Mouse (Mus musculus): Measurements from ENCODE around the gene Nisch. TPM values are rescaled to one million over a fixed set of nuclear protein-coding genes. Genes with fewer than 3 reads are reported as not detected.

The Nisch gene
- polyA plus RNA-seq, 1 experiment from 2014 or later, result 503 TPM

DNA sequence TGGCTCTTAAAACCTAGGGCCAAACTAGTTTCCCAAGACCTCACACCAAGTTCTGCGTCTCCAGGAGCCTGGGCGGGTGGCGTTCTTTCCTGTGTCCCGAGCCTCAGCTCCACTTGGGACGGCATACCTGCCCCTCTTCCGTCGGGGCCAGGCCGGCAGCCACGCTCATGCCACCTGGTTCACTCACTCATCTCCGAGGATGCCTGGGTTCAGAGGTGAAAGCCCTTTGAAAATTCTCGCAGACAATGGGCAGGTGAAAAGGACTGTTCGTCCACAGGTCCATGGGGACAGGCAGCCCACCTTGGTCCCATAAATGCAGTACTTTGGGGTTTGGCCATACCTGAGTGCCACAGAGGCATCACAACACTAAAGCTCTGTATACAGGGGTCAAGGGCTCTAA is 32.6 kb downstream of the Nisch start:
- Histone ChIP-seq H3K9ac (no peak overlapping the region), H3K27me3 (no peaks in the 10 kb centered on the region), H3K4me3 (no peak overlapping the region), H3K9me3 (no peaks in the 10 kb centered on the region), H3K36me3 (peaks cover 99% of the 10 kb centered on the region), H3K27ac (no peak overlapping the region), H3K4me2 (replicated peaks) (no peak overlapping the region), H3K4me1 (no peaks in the 10 kb centered on the region)
- 91% methylated on average over 12 of the region's 12 CpGs for WGBS
- ATAC-seq (ENCODE audit: insufficient number of reproducible peaks, insufficient read depth, low FRiP score, low TSS enrichment), result no peak

DNA sequence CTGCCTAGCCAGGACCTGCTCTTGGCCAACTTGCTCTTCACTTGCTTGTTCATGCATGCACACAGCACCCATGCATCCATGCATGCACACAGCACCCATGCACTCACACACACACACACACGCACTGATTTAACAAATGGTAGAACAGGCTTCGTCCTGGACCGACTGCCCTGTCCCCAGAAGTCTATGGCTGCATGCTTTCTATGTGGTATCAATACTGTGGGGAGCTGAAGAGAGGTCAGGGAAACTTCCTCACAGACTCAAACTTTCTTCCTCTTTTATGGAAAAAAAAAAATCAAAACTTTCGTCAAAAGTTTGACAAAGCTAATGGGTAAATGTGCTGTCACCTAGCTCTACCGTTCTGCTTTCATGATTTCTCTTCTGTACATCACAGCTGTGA is 33.2 kb downstream of the Nisch start:
- H3K4me2 ChIP-seq (replicated peaks), result no peak overlapping the region
- no peaks in the 10 kb centered on the region for H3K27me3 ChIP-seq
- no peak overlapping the region for H3K4me3 ChIP-seq
- ATAC-seq (ENCODE audit: insufficient number of reproducible peaks, insufficient read depth, low FRiP score, low TSS enrichment), result no peak
- no peak overlapping the region for H3K27ac ChIP-seq
- 96% methylated on average over 5 of the region's 5 CpGs for WGBS
- no peak overlapping the region for H3K9ac ChIP-seq
- H3K4me1 ChIP-seq, result no peaks in the 10 kb centered on the region
- peaks cover 99% of the 10 kb centered on the region for H3K36me3 ChIP-seq
- H3K9me3 ChIP-seq, result no peaks in the 10 kb centered on the region

DNA sequence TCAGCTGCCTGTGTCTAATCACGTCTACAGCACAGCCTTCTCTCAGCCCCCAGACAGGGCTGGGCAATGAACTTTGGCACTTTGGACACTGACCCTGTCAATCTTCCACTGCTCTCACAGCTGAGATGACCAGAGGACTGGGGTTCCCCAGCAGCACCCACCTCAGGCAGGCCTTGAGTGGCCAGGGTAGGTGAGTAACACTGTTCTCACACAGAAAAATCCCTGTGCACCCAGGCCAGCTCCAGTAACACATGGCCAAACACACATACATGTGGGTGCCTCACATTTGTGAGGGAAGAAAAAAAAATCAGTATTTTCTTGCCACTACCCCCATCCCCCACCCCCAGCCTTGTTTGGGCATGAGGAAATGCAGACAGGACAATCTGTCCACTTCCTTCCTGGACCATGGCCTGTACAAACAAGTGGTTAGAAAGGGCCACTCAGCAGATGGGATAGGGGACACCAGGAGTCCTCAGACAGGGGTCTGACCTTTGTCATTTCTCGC is 33.9 kb downstream of the Nisch start:
- 68% methylated on average over 2 of the region's 2 CpGs for WGBS
- Histone ChIP-seq H3K4me1 (no peaks in the 10 kb centered on the region), H3K27ac (no peak overlapping the region), H3K9me3 (no peaks in the 10 kb centered on the region), H3K4me2 (replicated peaks) (no peak overlapping the region), H3K4me3 (no peak overlapping the region), H3K36me3 (peaks cover 97% of the 10 kb centered on the region), H3K27me3 (no peaks in the 10 kb centered on the region), H3K9ac (no peak overlapping the region)
- no peak for ATAC-seq (ENCODE audit: insufficient number of reproducible peaks, insufficient read depth, low FRiP score, low TSS enrichment)

DNA sequence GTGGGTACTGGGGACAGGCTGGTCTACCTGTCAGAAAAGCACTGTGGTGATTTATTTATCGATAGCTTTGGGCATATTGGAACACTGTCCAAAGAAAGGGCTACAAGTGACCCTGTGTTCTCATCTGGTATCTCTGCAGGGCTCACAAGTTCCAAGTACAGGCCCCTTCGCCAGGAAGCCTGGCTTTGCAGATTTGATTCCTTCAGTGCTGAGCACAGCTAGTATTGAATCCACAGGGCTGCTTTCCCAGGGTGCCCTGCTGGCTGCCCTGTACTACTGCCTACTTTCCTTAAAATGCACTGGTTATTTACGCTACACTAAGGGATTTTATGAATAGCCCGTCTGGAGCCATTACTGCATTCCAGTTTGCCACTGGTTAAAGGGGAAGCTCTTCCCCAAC is 35.2 kb downstream of the Nisch start:
- Histone ChIP-seq H3K4me2 (replicated peaks) (no peak overlapping the region), H3K27ac (no peak overlapping the region), H3K27me3 (no peaks in the 10 kb centered on the region), H3K36me3 (peaks cover 97% of the 10 kb centered on the region), H3K4me3 (no peak overlapping the region), H3K9me3 (no peaks in the 10 kb centered on the region), H3K9ac (no peak overlapping the region), H3K4me1 (no peaks in the 10 kb centered on the region)
- ATAC-seq (ENCODE audit: insufficient number of reproducible peaks, insufficient read depth, low FRiP score, low TSS enrichment), result no peak
- WGBS, result 89% methylated on average over 4 of the region's 4 CpGs

DNA sequence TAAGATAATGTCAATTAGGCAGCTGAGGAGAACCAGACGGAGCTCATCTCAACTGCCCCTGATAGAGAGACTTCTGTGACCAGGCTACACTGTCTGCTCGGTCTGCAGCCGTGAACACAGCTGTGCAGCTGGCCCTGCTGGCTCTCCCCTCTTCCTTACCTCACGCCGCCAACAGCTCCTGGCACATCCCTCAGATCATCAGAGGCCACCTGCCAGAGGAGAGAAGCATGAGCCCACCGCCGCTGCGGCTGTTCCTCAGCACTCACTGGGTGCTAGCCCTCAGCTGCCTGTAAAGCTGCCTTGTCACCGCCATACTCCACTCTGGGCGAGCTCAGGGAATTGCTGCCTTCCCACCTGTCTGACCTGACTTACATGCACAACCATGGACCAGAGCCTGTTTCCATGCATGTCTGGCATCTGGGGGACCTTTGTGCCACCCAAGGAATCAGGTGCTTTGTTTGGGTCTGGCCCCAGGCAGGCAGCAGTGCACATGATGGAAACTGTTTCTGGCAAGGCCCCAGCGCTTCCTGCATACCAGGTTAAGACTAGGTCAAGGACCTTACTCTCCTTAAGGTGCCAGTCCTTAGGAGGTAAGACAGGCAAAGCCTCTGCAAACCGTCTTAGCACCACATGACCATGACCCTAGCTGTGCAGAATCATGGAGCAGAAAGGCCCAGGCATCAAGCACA is 36.9 kb downstream of the Nisch start:
- Histone ChIP-seq H3K9me3 (no peaks in the 10 kb centered on the region), H3K9ac (no peak overlapping the region), H3K27ac (no peak overlapping the region), H3K36me3 (peaks cover 97% of the 10 kb centered on the region), H3K27me3 (no peaks in the 10 kb centered on the region), H3K4me2 (replicated peaks) (no peak overlapping the region), H3K4me1 (no peaks in the 10 kb centered on the region), H3K4me3 (no peak overlapping the region)
- 90% methylated on average over 12 of the region's 12 CpGs for WGBS
- ATAC-seq (ENCODE audit: insufficient number of reproducible peaks, insufficient read depth, low FRiP score, low TSS enrichment), result no peak

DNA sequence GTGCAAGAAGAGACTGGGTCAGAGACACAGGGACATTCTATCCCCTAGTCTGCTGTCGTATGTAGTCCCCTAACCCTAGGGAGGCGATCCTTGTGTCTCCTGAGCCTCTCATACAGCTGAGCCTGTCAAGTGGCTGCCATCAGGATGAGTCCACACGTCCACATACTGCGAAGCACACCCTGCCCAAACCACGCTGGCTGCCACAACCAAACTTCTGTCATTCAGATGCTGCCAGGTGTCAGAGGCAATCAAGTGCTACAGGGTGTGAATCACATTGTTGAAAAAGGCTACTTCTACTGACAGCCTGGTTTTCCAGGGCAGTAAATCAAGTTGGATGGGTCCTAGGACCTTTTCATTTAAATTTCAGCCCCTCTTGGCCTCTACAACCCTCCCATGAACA is 39.0 kb downstream of the Nisch start:
- Histone ChIP-seq H3K4me3 (no peak overlapping the region), H3K4me2 (replicated peaks) (no peak overlapping the region), H3K9ac (no peak overlapping the region), H3K36me3 (peaks cover 98% of the 10 kb centered on the region), H3K9me3 (no peaks in the 10 kb centered on the region), H3K4me1 (no peaks in the 10 kb centered on the region), H3K27me3 (no peaks in the 10 kb centered on the region), H3K27ac (no peak overlapping the region)
- WGBS, result 93% methylated on average over 5 of the region's 5 CpGs
- ATAC-seq (ENCODE audit: insufficient number of reproducible peaks, insufficient read depth, low FRiP score, low TSS enrichment), result no peak

DNA sequence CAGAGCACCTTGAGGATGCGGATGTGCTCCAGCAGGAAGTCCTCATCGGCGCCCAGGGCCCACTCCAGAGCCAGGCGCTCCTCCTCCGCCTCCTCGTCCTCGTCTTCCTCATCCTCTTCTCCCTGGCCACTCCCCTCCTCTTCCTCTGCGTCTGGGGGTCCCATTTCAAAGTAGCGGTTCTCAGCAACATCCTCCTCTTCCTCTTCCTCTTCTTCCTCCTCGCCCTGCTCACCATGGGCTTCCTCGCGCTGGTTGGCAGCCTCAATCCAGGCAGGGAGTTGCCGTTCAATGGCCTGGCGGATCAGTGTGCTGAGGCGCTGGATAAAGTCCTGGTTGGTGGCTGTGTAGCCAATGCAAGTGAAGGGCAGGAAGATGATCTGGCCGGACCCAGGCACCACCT is 39.5 kb downstream of the Nisch start:
- Histone ChIP-seq H3K4me3 (no peak overlapping the region), H3K9me3 (no peaks in the 10 kb centered on the region), H3K36me3 (peaks cover 98% of the 10 kb centered on the region), H3K9ac (no peak overlapping the region), H3K4me2 (replicated peaks) (no peak overlapping the region), H3K27me3 (no peaks in the 10 kb centered on the region), H3K4me1 (no peaks in the 10 kb centered on the region), H3K27ac (no peak overlapping the region)
- ATAC-seq (ENCODE audit: insufficient number of reproducible peaks, insufficient read depth, low FRiP score, low TSS enrichment), result no peak
- 87% methylated on average over 16 of the region's 16 CpGs for WGBS

DNA sequence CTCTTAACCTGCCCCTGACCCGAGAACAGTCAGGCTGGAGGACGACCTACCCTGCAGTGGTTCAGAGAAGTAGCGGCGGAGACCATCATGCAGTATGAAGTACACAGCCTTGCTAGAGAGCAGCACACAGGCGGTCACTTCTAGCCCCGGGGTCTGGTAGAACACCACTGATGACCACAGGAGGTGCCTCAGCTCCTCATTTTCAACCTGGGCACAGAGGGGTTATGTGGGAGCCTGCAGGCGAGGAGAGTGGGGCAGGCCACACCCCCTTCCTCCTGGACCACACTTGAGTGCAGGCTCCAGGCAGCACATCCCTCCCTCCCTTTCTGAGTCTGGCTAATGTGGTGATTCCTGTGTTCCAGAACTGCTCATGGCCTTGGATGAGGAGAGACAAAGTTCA is 43.2 kb downstream of the Nisch start:
- no peaks in the 10 kb centered on the region for H3K27me3 ChIP-seq
- 85% methylated on average over 7 of the region's 7 CpGs for WGBS
- no peak for ATAC-seq (ENCODE audit: insufficient number of reproducible peaks, insufficient read depth, low FRiP score, low TSS enrichment)
- no peak overlapping the region for H3K4me3 ChIP-seq
- no peak overlapping the region for H3K27ac ChIP-seq
- no peaks in the 10 kb centered on the region for H3K4me1 ChIP-seq
- no peaks in the 10 kb centered on the region for H3K9me3 ChIP-seq
- peaks cover 84% of the 10 kb centered on the region for H3K36me3 ChIP-seq
- H3K9ac ChIP-seq, result no peak overlapping the region
- H3K4me2 ChIP-seq (replicated peaks), result no peak overlapping the region

DNA sequence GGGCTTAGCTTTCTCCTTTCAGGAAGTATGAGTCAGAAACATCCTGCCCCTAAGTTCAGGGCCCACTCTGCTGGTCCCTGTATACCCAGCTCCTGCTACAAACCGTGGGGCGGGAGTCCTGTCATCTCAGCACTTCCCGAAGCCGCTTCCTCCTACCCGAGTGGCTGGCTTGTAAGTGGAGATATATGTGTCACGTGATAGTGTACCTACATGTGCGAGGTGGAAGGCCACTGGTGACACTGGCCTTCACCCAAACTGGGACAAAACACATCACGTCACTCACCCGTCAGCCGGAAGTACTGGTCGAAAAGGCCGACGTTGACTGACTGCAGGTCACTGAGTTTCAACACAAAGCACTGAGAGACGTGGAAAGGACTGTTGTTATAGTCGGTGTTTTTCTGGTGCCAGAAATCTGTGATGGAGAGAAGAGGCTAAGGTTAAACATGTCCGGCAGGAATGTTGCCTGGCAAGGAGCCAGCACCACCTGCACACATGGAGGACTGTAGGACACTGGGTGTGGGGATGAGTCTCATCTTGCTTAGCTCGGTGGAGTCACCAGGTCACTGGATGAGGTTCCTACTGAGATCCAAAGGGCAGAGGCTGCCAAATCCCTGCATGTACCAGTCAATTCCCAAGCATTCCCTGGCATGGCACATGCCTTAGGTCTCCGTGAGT is 43.8 kb downstream of the Nisch start:
- WGBS, result 86% methylated on average over 18 of the region's 18 CpGs
- Histone ChIP-seq H3K36me3 (peaks cover 80% of the 10 kb centered on the region), H3K27ac (no peak overlapping the region), H3K9ac (no peak overlapping the region), H3K27me3 (no peaks in the 10 kb centered on the region), H3K4me2 (replicated peaks) (no peak overlapping the region), H3K9me3 (no peaks in the 10 kb centered on the region), H3K4me1 (no peaks in the 10 kb centered on the region), H3K4me3 (no peak overlapping the region)
- no peak for ATAC-seq (ENCODE audit: insufficient number of reproducible peaks, insufficient read depth, low FRiP score, low TSS enrichment)

DNA sequence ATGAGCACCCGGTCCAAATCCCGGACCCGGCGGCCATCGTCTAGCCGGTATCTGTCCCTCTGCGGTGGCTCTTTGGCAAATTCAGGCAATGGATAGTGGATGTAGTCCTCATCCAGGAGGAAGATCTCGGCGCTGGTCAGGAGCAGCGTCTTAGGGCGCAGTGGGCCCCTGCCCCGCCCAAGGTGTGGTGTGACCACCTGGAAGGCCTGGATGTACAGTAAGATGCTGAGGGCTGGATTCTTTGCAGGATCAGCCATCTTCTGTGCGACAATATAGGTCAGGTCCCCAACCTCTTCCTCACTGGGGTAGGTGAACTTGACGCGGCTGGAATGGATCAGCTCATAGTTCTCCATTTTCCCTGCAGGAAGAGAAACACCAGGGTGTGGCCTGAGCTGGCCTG is 44.9 kb downstream of the Nisch start:
- Histone ChIP-seq H3K4me1 (peaks cover under 1% of the 10 kb centered on the region; the same call in 1 of the 2 replicates), H3K27me3 (no peaks in the 10 kb centered on the region), H3K36me3 (peaks cover 69% of the 10 kb centered on the region), H3K9me3 (no peaks in the 10 kb centered on the region), H3K9ac (no peak overlapping the region), H3K4me3 (no peak overlapping the region), H3K27ac (no peak overlapping the region), H3K4me2 (replicated peaks) (no peak overlapping the region)
- WGBS, result 96% methylated on average over 15 of the region's 15 CpGs
- ATAC-seq (ENCODE audit: insufficient number of reproducible peaks, insufficient read depth, low FRiP score, low TSS enrichment), result no peak

DNA sequence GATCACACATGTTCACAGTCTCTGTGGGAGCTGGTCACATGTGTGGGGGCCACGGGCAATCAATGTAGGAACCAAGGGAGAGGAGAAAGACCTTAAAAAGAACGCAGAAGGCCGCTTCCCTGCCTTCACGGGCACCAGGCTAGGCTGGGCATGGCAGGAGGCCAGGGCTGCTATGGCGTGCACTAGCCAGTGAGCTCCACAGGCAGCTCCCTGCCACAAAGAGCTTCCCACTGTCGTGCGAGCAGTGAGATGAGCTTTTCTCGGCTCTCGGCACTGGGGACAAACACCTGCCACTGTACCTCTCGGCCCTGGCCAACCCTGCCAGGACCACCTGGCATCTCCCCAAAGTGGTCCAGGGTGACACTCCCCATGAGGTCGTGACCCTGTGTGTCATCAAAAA is 45.4 kb downstream of the Nisch start:
- peaks cover 65% of the 10 kb centered on the region for H3K36me3 ChIP-seq
- 84% methylated on average over 11 of the region's 11 CpGs for WGBS
- peaks cover 5% of the 10 kb centered on the region for H3K4me1 ChIP-seq
- H3K9me3 ChIP-seq, result no peaks in the 10 kb centered on the region
- ATAC-seq (ENCODE audit: insufficient number of reproducible peaks, insufficient read depth, low FRiP score, low TSS enrichment), result no peak
- H3K4me2 ChIP-seq (replicated peaks), result no peak overlapping the region
- H3K27me3 ChIP-seq, result no peaks in the 10 kb centered on the region
- H3K4me3 ChIP-seq, result no peak overlapping the region
- no peak overlapping the region for H3K9ac ChIP-seq
- H3K27ac ChIP-seq, result no peak overlapping the region

DNA sequence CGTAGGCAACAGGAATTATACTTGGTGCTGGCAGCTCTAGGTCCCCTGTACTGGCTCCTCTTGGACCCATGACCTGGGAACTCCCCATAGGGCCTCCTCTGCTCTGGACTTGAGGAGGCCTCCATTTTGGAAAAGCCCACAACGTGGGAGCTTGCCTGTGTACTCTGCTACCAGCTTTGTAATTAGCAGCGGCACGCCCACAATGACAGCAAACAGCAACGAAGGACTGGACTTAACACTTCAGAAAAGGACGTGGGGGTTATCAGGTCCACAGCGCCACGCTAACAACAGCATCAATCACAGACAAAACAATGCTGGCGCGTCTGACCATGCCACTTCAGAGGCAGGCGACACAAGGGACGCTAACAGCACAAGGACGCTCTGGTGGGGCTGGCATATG is 45.8 kb downstream of the Nisch start:
- H3K4me2 ChIP-seq (replicated peaks), result no peak overlapping the region
- H3K9ac ChIP-seq, result no peak overlapping the region
- no peak overlapping the region for H3K4me3 ChIP-seq
- H3K27me3 ChIP-seq, result no peaks in the 10 kb centered on the region
- no peak for ATAC-seq (ENCODE audit: insufficient number of reproducible peaks, insufficient read depth, low FRiP score, low TSS enrichment)
- WGBS, result 89% methylated on average over 13 of the region's 13 CpGs
- no peaks in the 10 kb centered on the region for H3K9me3 ChIP-seq
- peaks cover 9% of the 10 kb centered on the region for H3K4me1 ChIP-seq
- peak overlapping the region; percentile 20; the same call in 1 of the 2 replicates for H3K27ac ChIP-seq
- peaks cover 61% of the 10 kb centered on the region for H3K36me3 ChIP-seq

Data from embryonic facial prominence, embryonic 12.5 days (tissue).